Mouse (Mus musculus): ENCODE results near the gene Abcb10.
"Not testable (repeated sequence)": the region's sequence is repeated elsewhere in the genome, so short reads cannot be mapped to it uniquely, and the experiment has no call there.

DNA sequence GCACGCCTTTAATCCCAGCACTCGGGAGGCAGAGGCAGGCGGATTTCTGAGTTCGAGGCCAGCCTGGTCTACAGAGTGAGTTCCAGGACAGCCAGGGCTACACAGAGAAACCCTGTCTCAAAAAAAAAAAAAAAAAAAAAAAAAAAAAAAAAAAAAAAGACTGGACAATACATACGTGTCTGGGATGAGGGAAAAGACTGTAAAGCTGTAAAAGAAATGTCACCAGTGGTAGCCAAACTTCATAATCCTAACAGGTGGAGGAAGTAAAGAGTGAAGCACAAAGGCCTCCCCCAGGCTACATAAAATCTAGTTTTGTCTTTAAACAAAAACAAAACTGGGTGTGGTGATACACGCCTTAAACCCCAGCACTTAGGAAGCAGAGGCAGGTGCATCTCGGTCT is 31.4 kb upstream of the Abcb10 start:
- not testable (repeated sequence) for TF ChIP-seq CTCF (conservative IDR thresholded peaks at IDR 0.05; ENCODE audit: low read length); POU5F1 (IDR thresholded peaks at IDR 0.05; ENCODE audit: borderline replicate concordance, low read length); NANOG (IDR thresholded peaks at IDR 0.05; ENCODE audit: borderline replicate concordance, low read length)
